Mouse (Mus musculus): Measurements from ENCODE around the gene Dusp1.

- TF ChIP-seq POLR2A (IDR thresholded peaks at IDR 0.05; ENCODE audit: borderline replicate concordance, low read depth, low read length) (no peak), CTCF (IDR thresholded peaks at IDR 0.05; ENCODE audit: low read depth, low read length) (no peak)
Measured at GRCm38 (mm10) chr17:26569594-26570350, 7.8 kb upstream of the Dusp1 start.

All from bone marrow macrophage, adult 2 months (primary cell).